15 mouse cellular contexts compared by ENCODE assay signal in genomic region chr1:172485821-172486220, GRCm38 (mm10). TPM values are rescaled to one million over a fixed set of nuclear protein-coding genes. Genes with fewer than 3 reads are reported as not detected.
A peak's percentile ranks its signal among the peaks of the same experiment; 100 is the strongest.
DNase-seq lines count a peak whose midpoint lies in the region; ATAC-seq and TF ChIP-seq lines count a peak whose summit lies in the region.
"Had no signal": no experiment of that assay in that cellular context is flagged by ENCODE, and none has a peak within 500 bp of the region (broad histone marks: within the 10 kb centered on the region; RNA-seq: fewer than 3 reads in every experiment).

No protein-coding gene starts in this region.

- H3K9ac ChIP-seq in hindbrain, embryonic 16.5 days (ENCODE audit: low read depth, low read length): 0 out of 2 replicates have a peak overlapping the region, but pooled peaks have one; percentile 24
- peak overlapping the region; percentile 80; the same call in 1 of the 2 replicates for H3K9ac ChIP-seq in midbrain, embryonic 12.5 days (replicated peaks)

- H3K4me2 ChIP-seq in hindbrain, embryonic 16.5 days (ENCODE audit: low read length): peak overlapping the region; percentile 90
- peak overlapping the region; percentile 94 for H3K4me2 ChIP-seq in midbrain, embryonic 12.5 days (replicated peaks)

- TF ChIP-seq POLR2A in brain, embryonic 14.5 days (IDR thresholded peaks at IDR 0.05; ENCODE audit: borderline replicate concordance, extremely low read depth, insufficient read depth, insufficient read length, poor library complexity, severe bottlenecking): no peak
- no peak for TF ChIP-seq POLR2A in kidney, adult 2 months (IDR thresholded peaks at IDR 0.05; ENCODE audit: low read depth, low read length)

- peaks cover 61% of the 10 kb centered on the region for H3K36me3 ChIP-seq in forebrain, embryonic 10.5 days (replicated peaks)
- H3K36me3 ChIP-seq in hindbrain, embryonic 16.5 days (ENCODE audit: control insufficient read depth, insufficient read depth, low read length): no peaks in the 10 kb centered on the region
- peaks cover 17% of the 10 kb centered on the region for H3K36me3 ChIP-seq in midbrain, embryonic 12.5 days
- no peaks in the 10 kb centered on the region for H3K36me3 ChIP-seq in kidney, adult 2 months (ENCODE audit: control insufficient read depth, insufficient read depth, low read length)

- peak; percentile 92 for DNase-seq in brain, embryonic 14.5 days (ENCODE audit: low read depth)
- DNase-seq in forebrain, embryonic 10.5 days (ENCODE audit: extremely low spot score, low spot score): no peak
- DNase-seq in left cerebral cortex, postnatal 36 days (ENCODE audit: low spot score in 2 of 2): no peak
- DNase-seq in kidney, adult 2 months: no peak
- DNase-seq in cerebellum, postnatal 4 days (ENCODE audit: low spot score in 2 of 2): no peak
- DNase-seq: adrenal gland, postnatal 36 days; cerebellum, adult 9-11 months; gastrocnemius, postnatal 25 days; kidney, postnatal 10 days; lung, postnatal 10 days had no signal

- peak overlapping the region; percentile 91 for H3K27ac ChIP-seq in forebrain, embryonic 10.5 days
- H3K27ac ChIP-seq in hindbrain, embryonic 16.5 days (ENCODE audit: low read depth, low read length): no peak overlapping the region
- H3K27ac ChIP-seq in midbrain, embryonic 12.5 days (replicated peaks): peak overlapping the region; percentile 72
- H3K27ac ChIP-seq in kidney, adult 2 months (ENCODE audit: insufficient read depth, low read depth, low read length): no peak overlapping the region

- H3K9me3 ChIP-seq in forebrain, embryonic 10.5 days: no peaks in the 10 kb centered on the region
- no peaks in the 10 kb centered on the region for H3K9me3 ChIP-seq in hindbrain, embryonic 16.5 days (ENCODE audit: control insufficient read depth, low read length)
- H3K9me3 ChIP-seq in midbrain, embryonic 12.5 days: no peaks in the 10 kb centered on the region

- intact Hi-C loops in left cerebral cortex, postnatal 36 days (cut with DNase I): no loop called here

- ATAC-seq in hindbrain, embryonic 16.5 days: no peak
- ATAC-seq in midbrain, embryonic 12.5 days (ENCODE audit: low FRiP score, low read depth): peak; percentile 0; the same call in 1 of the 2 replicates
- ATAC-seq in megakaryocyte-erythroid progenitor cell, adult 5-6 weeks (replicated peaks; ENCODE audit: low FRiP score, low TSS enrichment, poor library complexity, severe bottlenecking): no peak
- ATAC-seq: Patski had no signal

- 22% methylated on average over 6 of the region's 6 CpGs for WGBS in forebrain, embryonic 10.5 days
- WGBS in hindbrain, embryonic 16.5 days: 18% methylated on average over 6 of the region's 6 CpGs
- 11% methylated on average over 6 of the region's 6 CpGs for WGBS in midbrain, embryonic 12.5 days
- 75% methylated on average over 6 of the region's 6 CpGs for WGBS in kidney, adult 2 months

- peaks cover 10% of the 10 kb centered on the region for H3K27me3 ChIP-seq in forebrain, embryonic 10.5 days (ENCODE audit: poor library complexity, severe bottlenecking)
- H3K27me3 ChIP-seq in hindbrain, embryonic 16.5 days (replicated peaks; ENCODE audit: control insufficient read depth, insufficient read depth, low read length): no peaks in the 10 kb centered on the region
- peaks cover 4% of the 10 kb centered on the region for H3K27me3 ChIP-seq in midbrain, embryonic 12.5 days
- H3K27me3 ChIP-seq in kidney, adult 2 months (replicated peaks; ENCODE audit: control insufficient read depth, insufficient read depth, low read length): no peaks in the 10 kb centered on the region
- H3K27me3 ChIP-seq: Patski had no signal

- H3K4me3 ChIP-seq in forebrain, embryonic 10.5 days: peak overlapping the region; percentile 77
- H3K4me3 ChIP-seq in hindbrain, embryonic 16.5 days (ENCODE audit: low read length): peak overlapping the region; percentile 13
- peak overlapping the region; percentile 73 for H3K4me3 ChIP-seq in midbrain, embryonic 12.5 days
- no peak overlapping the region for H3K4me3 ChIP-seq in kidney, adult 2 months (ENCODE audit: insufficient read depth, low read depth, low read length)
- H3K4me3 ChIP-seq: erythroblast, embryonic 14.5 days had no signal

- peaks cover 94% of the 10 kb centered on the region for H3K4me1 ChIP-seq in forebrain, embryonic 10.5 days
- H3K4me1 ChIP-seq in hindbrain, embryonic 16.5 days (ENCODE audit: control insufficient read depth, insufficient read depth, low read depth, low read length): peaks cover 51% of the 10 kb centered on the region
- H3K4me1 ChIP-seq in midbrain, embryonic 12.5 days: peaks cover 64% of the 10 kb centered on the region
- H3K4me1 ChIP-seq in kidney, adult 2 months (ENCODE audit: control insufficient read depth, insufficient read depth, low read length): no peaks in the 10 kb centered on the region

- TF ChIP-seq CTCF in brain, embryonic 14.5 days (IDR thresholded peaks at IDR 0.05; ENCODE audit: borderline replicate concordance, extremely low read depth, insufficient read depth, insufficient read length): no peak
- TF ChIP-seq CTCF in kidney, adult 2 months (conservative IDR thresholded peaks at IDR 0.05; ENCODE audit: insufficient read depth, insufficient read length, low read depth, low read length): no peak

RNA-seq across cellular contexts. Expression of gene Igsf9, which starts 4.2 kb away (rescaled TPM):
- polyA plus RNA-seq in brain, embryonic 14.5 days (2012; rRNA removed): 129 and 161 TPM in 2 replicates
- polyA plus RNA-seq in forebrain, embryonic 10.5 days (2016; fragmentation: Nextera tagmentation; extraction: Ambion mirVana): 81.7 and 82.5 TPM in 2 replicates
- 32.9 and 42.5 TPM in 2 replicates for polyA plus RNA-seq in hindbrain, embryonic 16.5 days (2015; fragmentation: Nextera tagmentation; extraction: Ambion mirVana)
- polyA plus RNA-seq in midbrain, embryonic 12.5 days (2016; fragmentation: Nextera tagmentation; extraction: Ambion mirVana): 86.1 and 99.3 TPM in 2 replicates
- 10 to 100 TPM in 1 of 2 experiments, 1 to 10 TPM in 1; 8.4 to 11.2 TPM for total RNA-seq in left cerebral cortex, postnatal 36 days (2021)
- polyA plus RNA-seq in kidney, adult 2 months (2012; rRNA removed): 15.4 and 20.7 TPM in 2 replicates
- total RNA-seq in megakaryocyte-erythroid progenitor cell, adult 5-6 weeks (2014; fragmentation: Nextera tagmentation): not detected in 2 replicates
- 0.09 TPM in 1 of 2 replicates, not detected in the other for total RNA-seq in megakaryocyte-erythroid progenitor cell, adult 5-6 weeks (2017)
- polyA plus RNA-seq: erythroblast, embryonic 14.5 days had no signal

RNA-seq across cellular contexts. Expression of gene Slamf9, which starts 10.7 kb away (rescaled TPM):
- polyA plus RNA-seq in brain, embryonic 14.5 days (2012; rRNA removed): 0.16 and 0.18 TPM in 2 replicates
- polyA plus RNA-seq in forebrain, embryonic 10.5 days (2016; fragmentation: Nextera tagmentation; extraction: Ambion mirVana): not detected in 2 replicates
- 0.11 and 0.23 TPM in 2 replicates for polyA plus RNA-seq in hindbrain, embryonic 16.5 days (2015; fragmentation: Nextera tagmentation; extraction: Ambion mirVana)
- 0.18 TPM in 1 of 2 replicates, not detected in the other for polyA plus RNA-seq in midbrain, embryonic 12.5 days (2016; fragmentation: Nextera tagmentation; extraction: Ambion mirVana)
- under 1 TPM; 0.49 to 0.82 TPM for total RNA-seq in left cerebral cortex, postnatal 36 days (2021)
- polyA plus RNA-seq in kidney, adult 2 months (2012; rRNA removed): 19.2 and 20.2 TPM in 2 replicates
- not detected in 2 replicates for total RNA-seq in megakaryocyte-erythroid progenitor cell, adult 5-6 weeks (2014; fragmentation: Nextera tagmentation)
- total RNA-seq in megakaryocyte-erythroid progenitor cell, adult 5-6 weeks (2017): not detected in 2 replicates
- polyA plus RNA-seq: erythroblast, embryonic 14.5 days had no signal

RNA-seq across cellular contexts. Expression of gene Tagln2, which starts 14.0 kb away (rescaled TPM):
- polyA plus RNA-seq in brain, embryonic 14.5 days (2012; rRNA removed): 37.3 and 44.7 TPM in 2 replicates
- 69.7 and 71.1 TPM in 2 replicates for polyA plus RNA-seq in forebrain, embryonic 10.5 days (2016; fragmentation: Nextera tagmentation; extraction: Ambion mirVana)
- 71.7 and 84.9 TPM in 2 replicates for polyA plus RNA-seq in hindbrain, embryonic 16.5 days (2015; fragmentation: Nextera tagmentation; extraction: Ambion mirVana)
- 37.0 and 45.9 TPM in 2 replicates for polyA plus RNA-seq in midbrain, embryonic 12.5 days (2016; fragmentation: Nextera tagmentation; extraction: Ambion mirVana)
- 10 to 100 TPM in 1 of 2 experiments, 1 to 10 TPM in 1; 10.0 to 11.6 TPM for total RNA-seq in left cerebral cortex, postnatal 36 days (2021)
- polyA plus RNA-seq in kidney, adult 2 months (2012; rRNA removed): 202 and 286 TPM in 2 replicates
- total RNA-seq in megakaryocyte-erythroid progenitor cell, adult 5-6 weeks (2014; fragmentation: Nextera tagmentation): 244 and 269 TPM in 2 replicates
- 147 and 171 TPM in 2 replicates for total RNA-seq in megakaryocyte-erythroid progenitor cell, adult 5-6 weeks (2017)

RNA-seq across cellular contexts. Expression of gene Cfap45, which starts 34.8 kb away (rescaled TPM):
- 1.8 and 2.8 TPM in 2 replicates for polyA plus RNA-seq in brain, embryonic 14.5 days (2012; rRNA removed)
- polyA plus RNA-seq in forebrain, embryonic 10.5 days (2016; fragmentation: Nextera tagmentation; extraction: Ambion mirVana): 1.4 and 1.6 TPM in 2 replicates
- 4.9 and 5.4 TPM in 2 replicates for polyA plus RNA-seq in hindbrain, embryonic 16.5 days (2015; fragmentation: Nextera tagmentation; extraction: Ambion mirVana)
- 1.2 TPM in 2 replicates for polyA plus RNA-seq in midbrain, embryonic 12.5 days (2016; fragmentation: Nextera tagmentation; extraction: Ambion mirVana)
- 1 to 10 TPM; 3.4 to 4.0 TPM for total RNA-seq in left cerebral cortex, postnatal 36 days (2021)
- polyA plus RNA-seq in kidney, adult 2 months (2012; rRNA removed): 0.33 and 0.79 TPM in 2 replicates
- total RNA-seq in megakaryocyte-erythroid progenitor cell, adult 5-6 weeks (2014; fragmentation: Nextera tagmentation): not detected in 2 replicates
- total RNA-seq in megakaryocyte-erythroid progenitor cell, adult 5-6 weeks (2017): 0.75 TPM in 1 of 2 replicates, not detected in the other
- total RNA-seq: gastrocnemius, postnatal 25 days had no signal

Comparison
In these comparisons a context has a peak if more than half of its experiments do, and no peak if none do; other contexts are left out.
1. H3K27ac ChIP-seq: peak in forebrain, embryonic 10.5 days (single experiment) and midbrain, embryonic 12.5 days (single experiment); none in hindbrain, embryonic 16.5 days (single experiment) and kidney, adult 2 months (single experiment).
2. RNA of gene Slamf9, which starts 10.7 kb away (polyA plus RNA-seq): 19.2 to 20.2 TPM in kidney, adult 2 months; 0.11 to 0.23 TPM in hindbrain, embryonic 16.5 days, 0.18 TPM in midbrain, embryonic 12.5 days, 0.16 to 0.18 TPM in brain, embryonic 14.5 days and not detected in forebrain, embryonic 10.5 days; every median in the first group is over 10 times any median in the second.